Mouse (Mus musculus): ENCODE measurements around the gene Rasgrf2. TPM values are rescaled to one million over a fixed set of nuclear protein-coding genes. Genes with fewer than 3 reads are reported as not detected.
A peak's percentile ranks its signal among the peaks of the same experiment; 100 is the strongest.

Gene Rasgrf2
- polyA plus RNA-seq, 1 experiment, result 6.3 TPM

DNA sequence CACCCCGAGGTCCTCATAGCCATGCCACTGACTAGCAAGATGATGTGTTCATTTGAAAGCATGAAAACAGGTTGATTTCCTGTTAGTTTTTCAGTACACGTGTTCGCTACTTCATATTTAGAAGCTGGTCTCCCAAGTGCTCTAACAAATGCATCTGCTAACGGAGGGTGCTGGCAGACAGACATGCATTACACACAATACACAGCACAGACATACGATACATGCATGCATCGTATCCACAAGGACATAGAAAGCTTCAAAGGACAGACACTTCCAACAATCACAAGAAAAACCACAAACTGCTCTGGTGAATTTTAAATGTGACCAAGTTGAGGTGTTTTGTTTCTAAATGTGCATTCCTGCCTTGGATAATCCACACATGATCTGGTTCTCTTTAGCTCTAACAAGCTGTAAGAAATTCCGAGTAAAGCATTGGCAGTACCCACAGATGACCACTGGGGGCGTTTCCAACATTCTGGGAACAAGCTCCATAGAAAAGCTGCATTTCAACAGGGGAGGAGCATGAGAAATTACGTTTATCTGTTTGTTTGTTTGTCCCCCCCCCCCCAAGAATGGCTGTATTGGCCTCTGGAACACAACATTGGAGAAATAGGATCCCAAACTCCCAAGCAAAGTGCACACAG lies 249.5 kb downstream of the Rasgrf2 start:
- Histone ChIP-seq H3K36me3 (ENCODE audit: control insufficient read depth, insufficient read depth, low read length) (no peaks in the 10 kb centered on the region), H3K4me1 (replicated peaks; ENCODE audit: control insufficient read depth, insufficient read depth, low read length) (no peaks in the 10 kb centered on the region), H3K27ac (ENCODE audit: control insufficient read depth, insufficient read depth, low read length) (no peak overlapping the region), H3K4me3 (ENCODE audit: control insufficient read depth, insufficient read depth, low read length) (no peak overlapping the region), H3K27me3 (ENCODE audit: control insufficient read depth, insufficient read depth, low read length) (no peaks in the 10 kb centered on the region)
- peak; percentile 40 for DNase-seq
- WGBS, result 62% methylated on average over 9 of the region's 9 CpGs
- TF ChIP-seq CTCF (IDR thresholded peaks at IDR 0.05; ENCODE audit: borderline replicate concordance, control insufficient read depth, extremely low read depth, insufficient read depth, low read length, poor library complexity), result no peak
- TF ChIP-seq POLR2A (IDR thresholded peaks at IDR 0.05; ENCODE audit: control insufficient read depth, extremely low read depth, insufficient read depth, low read length, poor library complexity), result no peak

DNA sequence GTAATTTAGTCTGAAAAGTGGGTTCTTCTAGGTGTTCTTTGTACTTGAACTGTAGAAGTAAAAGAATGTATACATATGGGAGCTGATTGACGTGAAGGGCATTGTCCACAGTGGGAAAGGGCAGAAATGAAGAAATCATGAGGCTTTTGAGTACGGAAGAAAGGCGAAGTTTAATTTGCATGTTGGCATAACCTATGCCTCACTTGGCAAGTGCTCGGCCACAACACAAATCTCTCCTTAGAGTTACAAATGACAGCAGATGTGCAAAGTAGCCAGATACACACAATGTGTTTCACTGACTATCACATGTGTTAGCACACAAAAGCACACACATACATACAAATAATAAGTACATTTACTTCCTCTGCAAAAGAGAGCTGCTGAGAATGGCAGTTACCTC lies 251.2 kb downstream of the Rasgrf2 start:
- DNase-seq, result no peak
- no peaks in the 10 kb centered on the region for H3K27me3 ChIP-seq (ENCODE audit: control insufficient read depth, insufficient read depth, low read length)
- TF ChIP-seq CTCF (IDR thresholded peaks at IDR 0.05; ENCODE audit: borderline replicate concordance, control insufficient read depth, extremely low read depth, insufficient read depth, low read length, poor library complexity) (no peak), POLR2A (IDR thresholded peaks at IDR 0.05; ENCODE audit: control insufficient read depth, extremely low read depth, insufficient read depth, low read length, poor library complexity) (no peak)
- no peak overlapping the region for H3K27ac ChIP-seq (ENCODE audit: control insufficient read depth, insufficient read depth, low read length)
- H3K4me3 ChIP-seq (ENCODE audit: control insufficient read depth, insufficient read depth, low read length), result no peak overlapping the region
- H3K36me3 ChIP-seq (ENCODE audit: control insufficient read depth, insufficient read depth, low read length), result no peaks in the 10 kb centered on the region
- 97% methylated on average over 4 of the region's 4 CpGs for WGBS
- H3K4me1 ChIP-seq (replicated peaks; ENCODE audit: control insufficient read depth, insufficient read depth, low read length), result no peaks in the 10 kb centered on the region

DNA sequence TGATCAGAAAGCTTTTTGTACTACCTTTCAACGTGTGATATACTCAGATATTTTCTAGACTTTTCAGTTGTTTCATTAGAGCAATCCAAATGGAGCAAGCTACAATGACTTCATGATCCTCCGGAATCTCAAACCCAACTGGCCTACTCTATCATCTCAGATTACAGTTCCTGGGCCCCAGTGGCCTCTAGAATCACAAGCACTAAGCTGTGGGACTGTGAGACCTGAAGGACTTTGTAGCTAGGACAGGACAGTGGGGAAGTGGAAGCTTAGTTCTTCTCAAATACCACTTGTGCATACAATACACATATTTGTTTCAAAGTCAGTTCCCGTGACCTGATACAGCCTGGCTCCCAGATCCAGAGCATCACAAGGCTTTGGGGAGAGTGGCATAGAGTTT lies 253.5 kb downstream of the Rasgrf2 start:
- H3K27ac ChIP-seq (ENCODE audit: control insufficient read depth, insufficient read depth, low read length), result no peak overlapping the region
- H3K4me1 ChIP-seq (replicated peaks; ENCODE audit: control insufficient read depth, insufficient read depth, low read length), result no peaks in the 10 kb centered on the region
- DNase-seq, result no peak
- WGBS, result 95% methylated on average over 3 of the region's 3 CpGs
- H3K4me3 ChIP-seq (ENCODE audit: control insufficient read depth, insufficient read depth, low read length), result no peak overlapping the region
- TF ChIP-seq CTCF (IDR thresholded peaks at IDR 0.05; ENCODE audit: borderline replicate concordance, control insufficient read depth, extremely low read depth, insufficient read depth, low read length, poor library complexity) (no peak), POLR2A (IDR thresholded peaks at IDR 0.05; ENCODE audit: control insufficient read depth, extremely low read depth, insufficient read depth, low read length, poor library complexity) (no peak)
- no peaks in the 10 kb centered on the region for H3K27me3 ChIP-seq (ENCODE audit: control insufficient read depth, insufficient read depth, low read length)
- H3K36me3 ChIP-seq (ENCODE audit: control insufficient read depth, insufficient read depth, low read length), result no peaks in the 10 kb centered on the region

DNA sequence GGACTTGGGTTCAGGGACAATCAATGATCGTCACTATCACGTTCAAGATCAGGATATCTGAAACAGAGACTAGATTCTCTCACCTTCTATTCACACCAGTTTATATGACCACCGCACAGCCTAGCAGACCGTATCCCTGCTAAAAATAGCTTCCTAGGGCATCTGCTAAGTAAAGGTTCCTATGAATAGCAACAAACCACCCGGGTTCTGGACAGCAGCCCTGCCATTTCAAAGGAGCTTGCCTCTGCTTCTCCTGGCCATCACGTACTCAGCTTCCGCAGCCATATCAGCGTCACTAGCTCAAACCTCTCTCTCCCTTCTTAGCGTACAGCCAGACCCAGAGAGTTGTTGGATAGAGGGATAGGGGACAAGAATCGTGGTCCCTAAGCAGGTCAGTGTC lies 254.1 kb downstream of the Rasgrf2 start:
- H3K4me3 ChIP-seq (ENCODE audit: control insufficient read depth, insufficient read depth, low read length), result no peak overlapping the region
- WGBS, result 78% methylated on average over 10 of the region's 10 CpGs
- DNase-seq, result no peak
- no peaks in the 10 kb centered on the region for H3K4me1 ChIP-seq (replicated peaks; ENCODE audit: control insufficient read depth, insufficient read depth, low read length)
- TF ChIP-seq CTCF (IDR thresholded peaks at IDR 0.05; ENCODE audit: borderline replicate concordance, control insufficient read depth, extremely low read depth, insufficient read depth, low read length, poor library complexity) (no peak), POLR2A (IDR thresholded peaks at IDR 0.05; ENCODE audit: control insufficient read depth, extremely low read depth, insufficient read depth, low read length, poor library complexity) (no peak)
- H3K36me3 ChIP-seq (ENCODE audit: control insufficient read depth, insufficient read depth, low read length), result no peaks in the 10 kb centered on the region
- no peaks in the 10 kb centered on the region for H3K27me3 ChIP-seq (ENCODE audit: control insufficient read depth, insufficient read depth, low read length)
- H3K27ac ChIP-seq (ENCODE audit: control insufficient read depth, insufficient read depth, low read length), result no peak overlapping the region

DNA sequence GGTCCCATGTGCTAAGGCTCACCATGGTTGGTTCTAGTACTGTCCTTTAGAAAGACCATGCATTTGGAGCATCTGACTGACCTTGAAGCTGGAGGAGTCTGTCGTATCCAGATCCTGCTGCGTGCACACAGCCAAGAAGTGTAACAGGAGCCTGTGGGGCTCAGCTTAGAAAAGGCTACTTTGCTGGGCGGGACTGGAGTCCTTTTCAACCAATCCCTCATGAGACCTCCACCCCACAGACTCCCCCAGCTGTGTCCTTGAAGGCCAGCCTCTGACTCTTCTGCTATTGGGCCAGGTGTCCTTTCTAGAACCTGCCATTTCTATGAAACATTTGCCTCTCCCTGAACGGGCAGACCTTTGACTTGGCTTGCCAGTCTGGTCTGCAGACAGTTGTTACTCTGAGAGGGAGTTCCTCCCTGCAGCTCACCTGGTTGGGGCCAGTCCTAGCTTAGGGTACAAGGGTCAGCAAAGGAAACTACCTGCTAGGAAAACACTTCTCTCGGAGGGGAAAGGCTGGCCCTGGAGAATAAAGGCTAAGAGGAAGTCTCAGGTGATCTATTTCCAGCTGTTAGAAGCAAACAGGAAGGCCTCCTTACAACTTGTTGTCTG lies 254.6 kb downstream of the Rasgrf2 start, which contains the start of gene Ckmt2:
Gene Ckmt2 (minus strand): TSS at position 145 of the 609 bp plus-strand sequence.
- Histone ChIP-seq H3K27ac (ENCODE audit: control insufficient read depth, insufficient read depth, low read length) (no peak within 1 kb of the TSS), H3K36me3 (ENCODE audit: control insufficient read depth, insufficient read depth, low read length) (no peaks in the 10 kb centered on the region), H3K4me3 (ENCODE audit: control insufficient read depth, insufficient read depth, low read length) (no peak within 1 kb of the TSS), H3K27me3 (ENCODE audit: control insufficient read depth, insufficient read depth, low read length) (no peaks in the 10 kb centered on the region), H3K4me1 (replicated peaks; ENCODE audit: control insufficient read depth, insufficient read depth, low read length) (no peaks in the 10 kb centered on the region)
- no peak for DNase-seq
- WGBS, result 82% methylated on average over 5 of the region's 5 CpGs
- TF ChIP-seq CTCF (IDR thresholded peaks at IDR 0.05; ENCODE audit: borderline replicate concordance, control insufficient read depth, extremely low read depth, insufficient read depth, low read length, poor library complexity) (no peak), POLR2A (IDR thresholded peaks at IDR 0.05; ENCODE audit: control insufficient read depth, extremely low read depth, insufficient read depth, low read length, poor library complexity) (no peak)

DNA sequence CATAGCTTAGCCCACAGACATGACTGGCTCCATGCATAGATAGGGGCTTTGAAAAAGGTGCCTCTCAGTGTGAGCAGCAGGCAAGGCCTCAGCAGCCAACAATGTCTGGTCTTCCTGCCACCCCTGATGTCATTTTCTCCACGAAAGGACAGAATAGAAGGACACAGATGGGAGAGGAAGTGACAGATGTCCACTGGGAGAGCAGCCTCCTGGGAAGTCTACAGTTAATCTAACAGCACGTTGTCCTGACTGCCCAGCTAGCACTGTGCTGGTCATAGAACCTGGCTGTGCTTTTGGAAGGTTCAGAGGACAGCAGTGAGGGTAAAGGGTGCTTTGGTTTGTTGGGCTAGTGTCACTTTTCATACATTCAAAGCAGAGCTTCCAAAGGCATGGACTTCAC lies 255.9 kb downstream of the Rasgrf2 start:
- H3K4me1 ChIP-seq (replicated peaks; ENCODE audit: control insufficient read depth, insufficient read depth, low read length), result no peaks in the 10 kb centered on the region
- WGBS, result 42% methylated on average over 2 of the region's 2 CpGs
- no peak for TF ChIP-seq CTCF (IDR thresholded peaks at IDR 0.05; ENCODE audit: borderline replicate concordance, control insufficient read depth, extremely low read depth, insufficient read depth, low read length, poor library complexity)
- no peak for TF ChIP-seq POLR2A (IDR thresholded peaks at IDR 0.05; ENCODE audit: control insufficient read depth, extremely low read depth, insufficient read depth, low read length, poor library complexity)
- H3K27me3 ChIP-seq (ENCODE audit: control insufficient read depth, insufficient read depth, low read length), result no peaks in the 10 kb centered on the region
- no peak overlapping the region for H3K4me3 ChIP-seq (ENCODE audit: control insufficient read depth, insufficient read depth, low read length)
- H3K36me3 ChIP-seq (ENCODE audit: control insufficient read depth, insufficient read depth, low read length), result no peaks in the 10 kb centered on the region
- H3K27ac ChIP-seq (ENCODE audit: control insufficient read depth, insufficient read depth, low read length), result no peak overlapping the region
- no peak for DNase-seq
